Comparison of ENCODE assay signal across 9 mouse cellular contexts in the genomic region with DNA sequence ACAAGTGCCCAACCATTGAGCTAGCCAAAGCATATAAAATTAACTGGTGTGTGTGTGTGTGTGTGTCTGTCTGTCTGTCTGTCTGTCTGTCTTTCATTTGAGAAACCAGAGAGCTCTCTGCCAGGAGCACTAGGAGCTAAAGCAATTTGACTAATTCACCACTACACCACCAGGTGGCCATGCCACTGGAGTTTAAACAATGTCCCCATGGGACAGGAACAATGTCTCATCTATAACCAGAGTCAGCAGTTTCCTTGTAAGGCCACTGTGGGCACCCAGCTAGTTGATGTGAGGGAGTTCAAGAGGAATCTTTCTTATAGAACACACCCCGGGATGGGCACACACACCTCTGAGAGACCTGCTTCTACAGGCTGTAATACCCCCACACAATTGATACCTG. TPM values are rescaled to one million over a fixed set of nuclear protein-coding genes. Genes with fewer than 3 reads are reported as not detected.
A peak's percentile ranks its signal among the peaks of the same experiment; 100 is the strongest.
DNase-seq lines count a peak whose midpoint lies in the region; ATAC-seq and TF ChIP-seq lines count a peak whose summit lies in the region.
"Had no signal": no experiment of that assay in that cellular context is flagged by ENCODE, and none has a peak within 500 bp of the region (broad histone marks: within the 10 kb centered on the region; RNA-seq: fewer than 3 reads in every experiment).

No protein-coding gene starts in this region.

- H3K4me3 ChIP-seq in cerebellum, adult 2 months (replicated peaks; ENCODE audit: insufficient read depth, low read depth, low read length): no peak overlapping the region
- H3K4me3 ChIP-seq: heart, embryonic 13.5 days had no signal

- no peak for TF ChIP-seq CTCF in cerebellum, adult 2 months (IDR thresholded peaks at IDR 0.05; ENCODE audit: borderline replicate concordance, insufficient read depth, low read depth, low read length)

- ATAC-seq in hematopoietic stem cell, adult 5-6 weeks (replicated peaks in 1 of 2; ENCODE audit: insufficient read depth in 1 of 2, low FRiP score in 2 of 2, low TSS enrichment in 1 of 2, low read depth in 1 of 2, poor library complexity in 2 of 2, severe bottlenecking in 2 of 2): peak; percentile 66 to 68; a peak in 2 of 4 replicates

- peak; percentile 22 for DNase-seq in embryo, embryonic 10.5 days (ENCODE audit: low spot score)
- no peak for DNase-seq in embryo, embryonic 9.5 days (ENCODE audit: extremely low spot score)
- DNase-seq in urinary bladder, postnatal 14 days (ENCODE audit: low spot score): peak; percentile 45
- DNase-seq in urinary bladder, postnatal 25 days (ENCODE audit: low spot score): no peak
- DNase-seq in lung, postnatal 4 days: peak; percentile 49 to 74
- no peak for DNase-seq in cerebellum, adult 2 months
- no peak for DNase-seq in cerebellum, adult 9-10 months

- TF ChIP-seq POLR2A in cerebellum, adult 2 months (IDR thresholded peaks at IDR 0.05; ENCODE audit: borderline replicate concordance, insufficient read depth, low read length): no peak

- no peak overlapping the region for H3K27ac ChIP-seq in cerebellum, adult 2 months (ENCODE audit: insufficient read depth, low read length)
- H3K27ac ChIP-seq: heart, embryonic 13.5 days had no signal

- no peaks in the 10 kb centered on the region for H3K4me1 ChIP-seq in cerebellum, adult 2 months (ENCODE audit: control insufficient read depth, insufficient read depth, low read length)

- no peaks in the 10 kb centered on the region for H3K27me3 ChIP-seq in cerebellum, adult 2 months (ENCODE audit: control insufficient read depth, insufficient read depth, low read length)
- H3K27me3 ChIP-seq: heart, embryonic 13.5 days had no signal

- WGBS in cerebellum, adult 2 months: 77% methylated on average over 1 of the region's 1 CpGs

RNA-seq across cellular contexts. Expression of a gene that starts 20.9 kb away (rescaled TPM):
- 20.9 and 30.6 TPM in 2 replicates for total RNA-seq in hematopoietic stem cell, adult 5-6 weeks (2017)
- 4.8 and 4.9 TPM in 2 replicates for polyA plus RNA-seq in cerebellum, adult 2 months (2012; rRNA removed)

RNA-seq across cellular contexts. Expression of a gene that starts 51.4 kb away (rescaled TPM):
- total RNA-seq in hematopoietic stem cell, adult 5-6 weeks (2017): not detected in 2 replicates
- polyA plus RNA-seq in cerebellum, adult 2 months (2012; rRNA removed): 6.0 and 6.2 TPM in 2 replicates

RNA-seq across cellular contexts. Expression of a gene that starts 58.1 kb away (rescaled TPM):
- 0.25 and 1.1 TPM in 2 replicates for total RNA-seq in hematopoietic stem cell, adult 5-6 weeks (2017)
- 2.3 TPM in 2 replicates for polyA plus RNA-seq in cerebellum, adult 2 months (2012; rRNA removed)

Comparison
In these comparisons a context has a peak if more than half of its experiments do, and no peak if none do; other contexts are left out.
1. DNase-seq: peak in embryo, embryonic 10.5 days (single experiment), urinary bladder, postnatal 14 days (single experiment) and lung, postnatal 4 days (2 of 2); none in embryo, embryonic 9.5 days (single experiment), urinary bladder, postnatal 25 days (single experiment), cerebellum, adult 2 months (0 of 2) and cerebellum, adult 9-10 months (single experiment).